Mouse (Mus musculus) ES-Bruce4 (cell line): ENCODE measurements around the gene Rtn3. TPM values are rescaled to one million over a fixed set of nuclear protein-coding genes. Genes with fewer than 3 reads are reported as not detected.

Experiments used
- H3K27ac ChIP-seq: 2 replicates; pipeline ENCODE4 v1.5.1; 2012; ENCODE audit warnings: low read length, inconsistent platforms; ENCODE audit not compliant: insufficient read depth
- H3K27me3 ChIP-seq: 2 replicates; pipeline ENCODE4 v1.6.1; 2012; ENCODE audit warnings: mild to moderate bottlenecking, low read length, inconsistent platforms; ENCODE audit not compliant: control insufficient read depth, poor library complexity, insufficient read depth, severe bottlenecking
- H3K36me3 ChIP-seq: 2 replicates; pipeline ENCODE4 v1.6.1; 2012; ENCODE audit warnings: inconsistent platforms, mild to moderate bottlenecking, low read length, moderate library complexity; ENCODE audit not compliant: control insufficient read depth, poor library complexity, insufficient read depth, severe bottlenecking
- H3K4me1 ChIP-seq: one replicate; pipeline ENCODE4 v1.8.1; 2011; ENCODE audit warnings: low read length; ENCODE audit not compliant: control insufficient read depth, insufficient read depth
- H3K4me3 ChIP-seq: 2 replicates; pipeline ENCODE4 v1.5.1; 2011; ENCODE audit warnings: low read depth, mild to moderate bottlenecking, low read length
- H3K9ac ChIP-seq: 2 replicates; pipeline ENCODE4 v1.6.1; 2012; ENCODE audit warnings: low read depth, mild to moderate bottlenecking, inconsistent platforms; ENCODE audit not compliant: poor library complexity, severe bottlenecking
- H3K9me3 ChIP-seq: replicated peaks from 2 replicates; pipeline ENCODE4 v1.6.1; 2012; ENCODE audit warnings: mild to moderate bottlenecking, low read length, inconsistent platforms; ENCODE audit not compliant: control insufficient read depth, poor library complexity, insufficient read depth, severe bottlenecking
- CTCF ChIP-seq: IDR thresholded peaks from one replicate; pipeline ENCODE4 v1.8.1; 2011; ENCODE audit warnings: low read depth, low read length
- EP300 ChIP-seq: IDR thresholded peaks from 2 replicates; pipeline ENCODE4 v1.6.1; 2011; ENCODE audit warnings: low read depth, low read length; ENCODE audit not compliant: insufficient read depth
- POLR2A ChIP-seq: IDR thresholded peaks from one replicate; pipeline ENCODE4 v1.8.1; 2011; ENCODE audit warnings: low read length; ENCODE audit not compliant: insufficient read depth
- polyA plus RNA-seq: library from polyadenylated mRNA; stranded (reverse); fragments of >200 nt; gene quantifications from 2 replicates; pipeline ENCODE4 v1.2.4, GENCODE M21; 2011; ENCODE audit warnings: low read depth; ENCODE audit not compliant: missing spikeins, insufficient read depth, insufficient read length

The Rtn3 gene
- polyA plus RNA-seq: 162 and 178 TPM in 2 replicates

DNA sequence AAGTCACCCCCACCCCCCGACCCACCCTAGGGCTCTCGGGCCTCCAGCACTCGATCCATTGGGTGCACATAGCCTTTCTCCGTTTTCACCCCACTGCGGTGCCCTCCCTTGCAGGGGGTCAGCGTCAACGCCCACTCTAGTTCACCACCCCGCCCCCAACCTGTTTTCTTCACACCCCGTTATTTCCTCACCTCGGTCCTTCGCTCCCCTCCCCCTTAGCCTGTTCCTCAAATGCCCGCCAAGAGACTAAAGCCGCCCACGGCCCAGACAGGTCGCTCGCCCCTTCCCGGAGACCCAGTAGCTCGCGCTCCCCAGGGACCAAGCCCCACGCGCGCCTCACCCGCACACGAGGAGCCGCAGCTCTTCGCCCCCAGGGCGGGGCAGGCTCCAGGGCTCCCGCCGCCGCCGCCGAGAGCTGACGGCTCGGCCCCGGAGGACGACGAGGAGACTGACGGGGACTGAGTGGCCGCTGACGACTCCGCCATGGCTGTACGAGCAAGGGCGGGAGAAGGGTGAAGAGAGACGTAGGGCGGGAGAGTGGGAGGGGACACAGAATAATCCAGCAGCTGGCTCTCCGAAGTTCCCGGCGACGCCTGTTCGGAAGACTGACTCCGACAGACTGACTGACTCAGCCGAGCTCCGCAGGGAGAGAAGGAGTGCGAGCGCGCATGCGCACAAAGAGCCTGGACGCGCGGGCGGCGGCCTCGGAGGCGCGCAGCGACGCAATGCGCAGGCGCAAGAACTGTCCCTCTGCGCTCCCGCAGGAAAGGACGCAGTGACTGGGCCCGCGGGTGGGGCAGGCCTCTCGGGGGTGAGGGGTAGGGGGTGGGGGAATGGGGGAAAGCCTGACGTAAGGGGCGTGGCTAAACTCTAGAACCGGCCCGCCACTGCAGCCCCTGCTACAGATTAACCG is at the start of gene Rtn3:
Gene Rtn3, minus strand, starts transcription at position 683 of the 913 bp plus-strand sequence.
- Histone ChIP-seq H3K4me1 (no peaks in the 10 kb centered on the region), H3K27me3 (no peaks in the 10 kb centered on the region), H3K27ac (peak within 1 kb of the TSS; percentile 58), H3K9me3 (no peaks in the 10 kb centered on the region), H3K4me3 (peak within 1 kb of the TSS; percentile 88), H3K36me3 (no peaks in the 10 kb centered on the region), H3K9ac (peak within 1 kb of the TSS; percentile 89)
- TF ChIP-seq EP300 (no peak), POLR2A (peak; percentile 95), CTCF (no peak)

GRCm38 (mm10) chr19:7531906-7532305 is 48.8 kb upstream of the Rtn3 start:
- Histone ChIP-seq H3K9me3 (no peaks in the 10 kb centered on the region), H3K27ac (no peak overlapping the region), H3K4me1 (no peaks in the 10 kb centered on the region), H3K27me3 (no peaks in the 10 kb centered on the region), H3K4me3 (no peak overlapping the region), H3K9ac (no peak overlapping the region), H3K36me3 (peaks cover 26% of the 10 kb centered on the region)
- TF ChIP-seq CTCF (no peak), POLR2A (no peak), EP300 (no peak)

GRCm38 (mm10) chr19:7528639-7529428 is 45.8 kb upstream of the Rtn3 start:
- no peaks in the 10 kb centered on the region for H3K4me1 ChIP-seq
- no peaks in the 10 kb centered on the region for H3K27me3 ChIP-seq
- no peak overlapping the region for H3K27ac ChIP-seq
- H3K9me3 ChIP-seq: no peaks in the 10 kb centered on the region
- TF ChIP-seq EP300 (no peak), CTCF (peak; percentile 9)
- no peak overlapping the region for H3K4me3 ChIP-seq
- peaks cover 27% of the 10 kb centered on the region for H3K36me3 ChIP-seq
- H3K9ac ChIP-seq: no peak overlapping the region

DNA sequence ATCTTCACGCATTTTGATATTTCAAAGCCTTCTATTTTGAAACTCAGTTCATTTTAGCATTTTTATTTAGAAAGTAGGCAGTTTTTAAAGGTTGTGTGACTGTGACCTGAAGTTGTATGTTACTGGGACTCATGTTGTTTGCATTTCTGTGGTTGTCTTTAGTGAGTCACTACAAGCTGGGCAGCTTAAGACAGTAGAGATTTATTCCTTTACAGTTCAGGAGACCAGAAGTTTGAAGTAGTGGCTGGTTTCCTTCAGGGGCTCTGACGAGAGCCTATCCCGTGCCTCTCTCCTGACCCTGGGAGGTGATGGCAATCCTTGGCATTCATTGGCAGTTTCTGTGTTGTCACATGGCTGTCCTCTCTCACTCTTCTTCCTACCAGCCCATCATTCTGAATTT is 41.8 kb upstream of the Rtn3 start:
- no peaks in the 10 kb centered on the region for H3K27me3 ChIP-seq
- no peaks in the 10 kb centered on the region for H3K4me1 ChIP-seq
- no peaks in the 10 kb centered on the region for H3K9me3 ChIP-seq
- peaks cover 22% of the 10 kb centered on the region for H3K36me3 ChIP-seq
- H3K4me3 ChIP-seq: no peak overlapping the region
- H3K9ac ChIP-seq: no peak overlapping the region
- no peak overlapping the region for H3K27ac ChIP-seq
- TF ChIP-seq EP300 (no peak), POLR2A (no peak), CTCF (no peak)

DNA sequence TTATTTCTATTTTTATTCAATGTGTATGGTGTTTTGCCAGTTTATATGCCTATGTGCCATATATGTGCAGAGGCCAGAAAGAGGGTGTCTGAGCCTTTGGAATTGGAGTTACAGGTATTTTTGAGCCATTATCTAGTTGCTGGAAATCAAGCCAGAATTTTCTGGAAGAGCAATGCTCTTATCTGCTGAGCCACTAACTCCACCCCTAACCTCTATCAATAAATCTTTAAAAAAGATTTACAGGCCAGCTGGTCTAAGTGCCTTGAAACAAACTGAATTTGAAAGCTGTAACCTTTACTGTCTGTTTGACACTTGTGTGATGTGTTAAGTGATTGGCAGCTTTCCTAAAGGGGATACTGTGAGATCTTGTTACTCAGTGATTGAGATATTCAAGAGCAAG is 40.7 kb upstream of the Rtn3 start:
- no peak overlapping the region for H3K4me3 ChIP-seq
- H3K9ac ChIP-seq: no peak overlapping the region
- no peak for TF ChIP-seq CTCF
- TF ChIP-seq EP300: no peak
- TF ChIP-seq POLR2A: no peak
- H3K9me3 ChIP-seq: no peaks in the 10 kb centered on the region
- peaks cover 20% of the 10 kb centered on the region for H3K36me3 ChIP-seq
- H3K27me3 ChIP-seq: no peaks in the 10 kb centered on the region
- no peak overlapping the region for H3K27ac ChIP-seq
- no peaks in the 10 kb centered on the region for H3K4me1 ChIP-seq
